Mouse (Mus musculus) forebrain, postnatal 0 days (tissue): Measurements from ENCODE around the gene Gorasp1. TPM values are rescaled to one million over a fixed set of nuclear protein-coding genes. Genes with fewer than 3 reads are reported as not detected.

Source experiments
- ATAC-seq: fragments of 200-750 bp; cut with Nextera tagmentation; 2 replicates; pipeline ENCODE4 v1.8.0; 2017; ENCODE audit warnings: mild to moderate bottlenecking, moderate library complexity
- DNase-seq: peaks from one replicate; pipeline ENCODE4 v3.0.0-alpha.2; 2015
- H3K27ac ChIP-seq: fragments of 300-500 bp; sonication (generic); 2 replicates; pipeline ENCODE4 v1.5.1; 2014; ENCODE audit warnings: low read depth, mild to moderate bottlenecking, antibody characterized with exemption, low read length, moderate library complexity, mixed read lengths
- H3K27me3 ChIP-seq: fragments of 300-500 bp; sonication (generic); 2 replicates; pipeline ENCODE4 v1.6.1; 2014; ENCODE audit warnings: mild to moderate bottlenecking, low read length, mixed read lengths; ENCODE audit not compliant: insufficient read depth
- H3K36me3 ChIP-seq: fragments of 300-500 bp; sonication (generic); 2 replicates; pipeline ENCODE4 v1.6.1; 2014; ENCODE audit warnings: mild to moderate bottlenecking, moderate library complexity; ENCODE audit not compliant: insufficient read depth
- H3K4me1 ChIP-seq: fragments of 300-500 bp; sonication (generic); 2 replicates; pipeline ENCODE4 v1.6.1; 2014; ENCODE audit warnings: antibody characterized with exemption; ENCODE audit not compliant: insufficient read depth
- H3K4me2 ChIP-seq: fragments of 300-500 bp; sonication (generic); 2 replicates; pipeline ENCODE4 v1.6.1; 2014; ENCODE audit warnings: low read depth, mild to moderate bottlenecking, moderate library complexity
- H3K4me3 ChIP-seq: fragments of 300-500 bp; sonication (generic); 2 replicates; pipeline ENCODE4 v1.5.1; 2014; ENCODE audit warnings: low read depth, low read length, mixed read lengths
- H3K9ac ChIP-seq: fragments of 300-500 bp; sonication (generic); 2 replicates; pipeline ENCODE4 v1.6.1; 2014; ENCODE audit warnings: mild to moderate bottlenecking
- H3K9me3 ChIP-seq: fragments of 300-500 bp; sonication (generic); 2 replicates; pipeline ENCODE4 v1.6.1; 2016; ENCODE audit warnings: low read length
- CTCF ChIP-seq: sonication (generic); IDR thresholded peaks from 2 replicates; pipeline ENCODE4 v1.5.1; 2016; ENCODE audit warnings: antibody characterized with exemption, control low read depth, low read depth
- WGBS: fragments of 180-500 bp; shearing (Covaris S2); extraction: QIAGEN DNeasy Blood & Tissue Kit; methylation state at CpG from one replicate; pipeline ENCODE4 v1.1.7; 2014; 5-methylcytosine and 5-hydroxymethylcytosine counted together
- polyA plus RNA-seq: library from polyadenylated mRNA; unstranded; fragments of >200 nt; fragmentation: Nextera tagmentation; extraction: Ambion mirVana; gene quantifications from 2 replicates; pipeline ENCODE4 v1.2.1, GENCODE M21; 2015
- total RNA-seq: library from RNA; depleted of rRNA; stranded (reverse); fragments of >200 nt; gene quantifications from 2 replicates; pipeline ENCODE4 v1.2.3, GENCODE M21; 2014

Gorasp1 gene
- total and polyA plus RNA-seq, 2 experiments from 2014 or later: 24.0 to 27.9 TPM

DNA sequence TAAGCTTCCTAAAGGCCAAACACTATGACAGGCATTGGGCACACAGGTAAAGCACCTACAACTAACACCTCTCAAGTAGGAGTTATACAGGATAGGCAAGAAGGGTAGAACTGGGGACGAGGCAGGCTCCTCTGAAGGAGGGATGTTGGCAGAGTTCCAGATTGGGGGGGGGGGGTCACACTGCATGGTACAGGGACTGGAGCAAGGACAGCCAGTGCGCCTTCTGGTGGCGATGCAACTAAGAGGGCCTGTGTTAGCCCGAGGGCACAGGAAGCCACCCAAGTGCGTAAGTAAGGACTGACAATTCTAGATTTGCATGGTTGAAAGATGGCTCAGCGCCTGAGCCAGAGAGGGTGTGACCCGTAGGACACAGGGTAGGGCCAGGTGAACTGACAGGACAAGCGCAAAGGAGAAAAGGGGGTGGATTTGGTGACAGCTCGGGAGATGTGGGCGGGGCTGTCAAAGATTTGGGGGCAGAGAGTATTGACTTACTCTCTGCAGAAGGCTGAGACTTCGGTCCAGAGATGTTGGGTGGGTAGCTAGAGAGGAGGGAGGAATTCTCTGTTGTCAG, 45.0 kb upstream of the Gorasp1 start:
- H3K27me3 ChIP-seq: 0 out of 2 replicates have a peak, but pooled peaks cover 2% of the 10 kb centered on the region
- no peaks in the 10 kb centered on the region for H3K36me3 ChIP-seq
- H3K4me3 ChIP-seq: peak overlapping the region; percentile 64
- WGBS: 5% methylated on average over 11 of the region's 11 CpGs
- DNase-seq (peak; percentile 32), ATAC-seq (peak; percentile 44)
- no peak overlapping the region for H3K27ac ChIP-seq
- H3K9me3 ChIP-seq: no peaks in the 10 kb centered on the region
- H3K4me2 ChIP-seq: peak overlapping the region; percentile 89
- H3K4me1 ChIP-seq: peaks cover 7% of the 10 kb centered on the region; the same call in 1 of the 2 replicates
- peak; percentile 60 for TF ChIP-seq CTCF
- peak overlapping the region; percentile 55; the same call in 1 of the 2 replicates for H3K9ac ChIP-seq

- no peak for TF ChIP-seq CTCF
- Histone ChIP-seq H3K4me1 (peaks cover 7% of the 10 kb centered on the region; the same call in 1 of the 2 replicates), H3K36me3 (no peaks in the 10 kb centered on the region), H3K9me3 (no peaks in the 10 kb centered on the region), H3K4me2 (peak overlapping the region; percentile 89), H3K4me3 (peak overlapping the region; percentile 9), H3K9ac (no peak overlapping the region), H3K27ac (peak overlapping the region; percentile 69), H3K27me3 (0 out of 2 replicates have a peak, but pooled peaks cover 2% of the 10 kb centered on the region)
- peak; percentile 49 for DNase-seq
- peak; percentile 32 for ATAC-seq
- WGBS: 5% methylated on average over 16 of the region's 16 CpGs
Measured at GRCm38 (mm10) chr9:119981183-119982179, 44.1 kb upstream of the Gorasp1 start.

DNA sequence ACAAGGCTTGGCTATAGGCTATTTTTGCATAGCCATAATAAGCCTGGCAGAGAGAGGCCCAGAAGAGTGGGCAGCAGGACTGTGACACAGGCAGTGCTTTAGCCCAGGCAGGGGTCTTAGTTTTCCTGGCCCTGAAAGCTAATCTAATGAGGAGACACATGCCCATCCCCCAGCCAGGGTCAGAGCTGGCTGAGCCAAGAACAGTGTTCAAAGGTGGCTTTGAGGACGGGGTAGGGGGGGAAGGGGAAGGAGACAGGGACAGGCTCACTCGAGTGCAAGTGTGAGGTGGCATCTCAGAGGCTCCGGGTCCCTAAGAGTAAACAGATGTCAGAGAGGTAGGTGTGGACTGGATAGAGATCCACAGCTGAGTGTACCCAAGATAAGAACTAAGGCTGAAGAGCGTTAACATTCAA, 43.4 kb upstream of the Gorasp1 start:
- H3K9ac ChIP-seq: no peak overlapping the region
- DNase-seq (no peak), ATAC-seq (no peak)
- no peaks in the 10 kb centered on the region for H3K9me3 ChIP-seq
- TF ChIP-seq CTCF: no peak
- 0 out of 2 replicates have a peak, but pooled peaks cover 2% of the 10 kb centered on the region for H3K27me3 ChIP-seq
- peak overlapping the region; percentile 69; the same call in 1 of the 2 replicates for H3K27ac ChIP-seq
- peaks cover 7% of the 10 kb centered on the region; the same call in 1 of the 2 replicates for H3K4me1 ChIP-seq
- H3K4me2 ChIP-seq: peak overlapping the region; percentile 89; the same call in 1 of the 2 replicates
- H3K4me3 ChIP-seq: no peak overlapping the region
- H3K36me3 ChIP-seq: no peaks in the 10 kb centered on the region
- 10% methylated on average over 4 of the region's 4 CpGs for WGBS

- H3K4me3 ChIP-seq: no peak overlapping the region
- no peak overlapping the region for H3K9ac ChIP-seq
- H3K27me3 ChIP-seq: 0 out of 2 replicates have a peak, but pooled peaks cover 2% of the 10 kb centered on the region
- WGBS: 56% methylated on average over 2 of the region's 2 CpGs
- H3K4me1 ChIP-seq: peaks cover 7% of the 10 kb centered on the region; the same call in 1 of the 2 replicates
- no peak for TF ChIP-seq CTCF
- H3K36me3 ChIP-seq: no peaks in the 10 kb centered on the region
- no peak for ATAC-seq
- no peaks in the 10 kb centered on the region for H3K9me3 ChIP-seq
- no peak overlapping the region for H3K4me2 ChIP-seq
- no peak overlapping the region for H3K27ac ChIP-seq
- no peak for DNase-seq
Measured at GRCm38 (mm10) chr9:119979749-119980148, 42.4 kb upstream of the Gorasp1 start.

- H3K4me3 ChIP-seq: no peak overlapping the region
- no peak for DNase-seq
- 83% methylated on average over 6 of the region's 6 CpGs for WGBS
- no peak overlapping the region for H3K9ac ChIP-seq
- no peaks in the 10 kb centered on the region for H3K36me3 ChIP-seq
- H3K4me2 ChIP-seq: no peak overlapping the region
- 0 out of 2 replicates have a peak, but pooled peaks cover 2% of the 10 kb centered on the region for H3K27me3 ChIP-seq
- no peak for TF ChIP-seq CTCF
- H3K27ac ChIP-seq: no peak overlapping the region
- no peak for ATAC-seq
- H3K9me3 ChIP-seq: no peaks in the 10 kb centered on the region
- H3K4me1 ChIP-seq: peaks cover 7% of the 10 kb centered on the region; the same call in 1 of the 2 replicates
Measured at GRCm38 (mm10) chr9:119978811-119979441, 41.6 kb upstream of the Gorasp1 start.

DNA sequence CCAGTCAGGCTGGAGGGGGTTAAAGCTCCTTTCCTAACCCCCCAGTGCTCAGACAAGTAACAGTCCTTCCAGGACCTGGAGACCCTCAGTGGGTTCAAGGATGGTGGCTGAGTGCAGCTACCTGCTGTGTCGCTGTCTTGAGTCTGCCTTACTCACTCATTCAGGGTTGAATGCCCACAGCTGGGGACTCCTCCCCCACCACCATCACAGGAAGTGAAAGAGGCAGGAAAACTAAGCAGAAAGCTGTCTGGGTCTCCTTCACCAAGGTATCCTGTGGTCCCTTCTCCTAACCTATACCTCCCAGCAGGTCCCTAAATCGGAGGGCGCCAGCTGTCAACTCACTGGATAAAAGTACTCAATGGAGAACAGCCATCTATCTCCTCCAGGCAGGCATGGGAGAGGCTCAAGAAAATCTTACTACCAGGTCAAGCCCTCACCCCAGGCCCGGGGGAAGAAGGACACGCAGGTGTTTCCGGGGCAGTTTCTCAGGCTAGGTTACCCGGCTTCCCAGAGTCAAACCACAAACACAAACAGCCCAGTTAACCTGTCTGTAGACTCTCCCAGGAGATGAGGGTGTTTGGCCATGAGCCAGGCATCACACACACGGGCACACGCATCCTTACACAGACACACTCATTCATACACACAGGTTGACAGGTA, 40.9 kb upstream of the Gorasp1 start:
- H3K27me3 ChIP-seq: 0 out of 2 replicates have a peak, but pooled peaks cover 2% of the 10 kb centered on the region
- no peak for DNase-seq
- no peak overlapping the region for H3K4me2 ChIP-seq
- no peaks in the 10 kb centered on the region for H3K9me3 ChIP-seq
- 52% methylated on average over 9 of the region's 9 CpGs for WGBS
- no peak overlapping the region for H3K4me3 ChIP-seq
- ATAC-seq: no peak
- no peak overlapping the region for H3K9ac ChIP-seq
- no peak overlapping the region for H3K27ac ChIP-seq
- H3K36me3 ChIP-seq: no peaks in the 10 kb centered on the region
- no peak for TF ChIP-seq CTCF
- H3K4me1 ChIP-seq: peaks cover 7% of the 10 kb centered on the region; the same call in 1 of the 2 replicates
